Mouse (Mus musculus) kidney, embryonic 14.5 days (tissue): Measurements from ENCODE around the gene Vcan. TPM values are rescaled to one million over a fixed set of nuclear protein-coding genes. Genes with fewer than 3 reads are reported as not detected.

Experiments
- polyA plus RNA-seq: library from polyadenylated mRNA; unstranded; fragments of >200 nt; fragmentation: Nextera tagmentation; extraction: Ambion mirVana; gene quantifications from 2 replicates; pipeline ENCODE4 v1.2.1, GENCODE M21; 2014

Vcan gene
- polyA plus RNA-seq, 1 experiment from 2014 or later, result 121 TPM

Other genes with a start within 250 kb of the Vcan start
- 8.9 and 12.8 TPM in 2 replicates for gene Hapln1, start 202.7 kb downstream of the Vcan start, polyA plus RNA-seq